Mouse (Mus musculus) G1E (cell line): ENCODE measurements around the gene Ear6. TPM values are rescaled to one million over a fixed set of nuclear protein-coding genes. Genes with fewer than 3 reads are reported as not detected.
"Not testable (repeated sequence)": the region's sequence is repeated elsewhere in the genome, so short reads cannot be mapped to it uniquely, and the experiment has no call there.

Experiments used
- ATAC-seq: 2 replicates; pipeline ENCODE4 v1.8.0; 2016; ENCODE audit warnings: mild to moderate bottlenecking; ENCODE audit not compliant: insufficient number of reproducible peaks, poor library complexity, low FRiP score, severe bottlenecking; ENCODE audit errors: extremely low read depth
- DNase-seq: peaks from one replicate; pipeline ENCODE4 v3.0.0; 2012; ENCODE audit warnings: low spot score
- H3K27me3 ChIP-seq: 2 replicates; pipeline ENCODE4 v1.6.1; 2012; ENCODE audit warnings: mild to moderate bottlenecking, low read length, inconsistent platforms; ENCODE audit not compliant: insufficient read depth
- H3K36me3 ChIP-seq: replicated peaks from 2 replicates; pipeline ENCODE3; 2012; ENCODE audit warnings: mild to moderate bottlenecking, inconsistent platforms
- H3K4me1 ChIP-seq: 2 replicates; pipeline ENCODE4 v1.6.1; 2012; ENCODE audit warnings: low read depth, low read length, inconsistent platforms, mixed read lengths; ENCODE audit not compliant: insufficient read depth
- H3K4me3 ChIP-seq: 2 replicates; pipeline ENCODE4 v1.5.1; 2012; ENCODE audit warnings: low read depth, mild to moderate bottlenecking, inconsistent platforms, low read length, moderate library complexity, mixed read lengths
- H3K9me3 ChIP-seq: replicated peaks from 2 replicates; pipeline ENCODE4 v1.6.1; 2012; ENCODE audit warnings: inconsistent platforms
- CTCF ChIP-seq: IDR thresholded peaks from 2 replicates; pipeline ENCODE4 v1.5.1; 2012; ENCODE audit warnings: low read depth, low read length, inconsistent platforms, mixed read lengths
- GATA1 ChIP-seq: IDR thresholded peaks from 2 replicates; pipeline ENCODE4 v1.6.1; 2012; ENCODE audit warnings: borderline replicate concordance, low read length, inconsistent platforms, mixed read lengths
- GATA2 ChIP-seq: IDR thresholded peaks from 2 replicates; pipeline ENCODE4 v1.6.1; 2012; ENCODE audit warnings: low read depth, low read length, inconsistent platforms, borderline replicate concordance
- POLR2AphosphoS5 ChIP-seq: IDR thresholded peaks from 2 replicates; pipeline ENCODE4 v1.6.1; 2012; ENCODE audit warnings: low read depth, low read length, inconsistent platforms; ENCODE audit not compliant: insufficient replicate concordance
- TAL1 ChIP-seq: conservative IDR thresholded peaks from 2 replicates; pipeline ENCODE4 v1.6.1; 2012; ENCODE audit warnings: low read depth, low read length, inconsistent platforms, mixed read lengths
- polyA plus RNA-seq: library from polyadenylated mRNA; stranded (reverse); fragments of >175 nt; gene quantifications from 2 replicates; pipeline ENCODE4 v1.2.3, GENCODE M21; 2012
- total RNA-seq, 2 experiments: library from RNA; stranded (forward) in 1 of 2; stranded (reverse) in 1 of 2; fragments of 200-1000 nt in 1 of 2; fragments of >200 nt in 1 of 2; fragmentation: Nextera tagmentation in 1 of 2; gene quantifications; 2 replicates each; pipeline ENCODE4 v1.2.3; 2014 to 2017

Ear6 gene
- total RNA-seq (2014; fragmentation: Nextera tagmentation): not detected in 2 replicates
- 0.12 TPM in 1 of 2 replicates, not detected in the other for total RNA-seq (2017)
- not detected in 2 replicates for polyA plus RNA-seq

DNA sequence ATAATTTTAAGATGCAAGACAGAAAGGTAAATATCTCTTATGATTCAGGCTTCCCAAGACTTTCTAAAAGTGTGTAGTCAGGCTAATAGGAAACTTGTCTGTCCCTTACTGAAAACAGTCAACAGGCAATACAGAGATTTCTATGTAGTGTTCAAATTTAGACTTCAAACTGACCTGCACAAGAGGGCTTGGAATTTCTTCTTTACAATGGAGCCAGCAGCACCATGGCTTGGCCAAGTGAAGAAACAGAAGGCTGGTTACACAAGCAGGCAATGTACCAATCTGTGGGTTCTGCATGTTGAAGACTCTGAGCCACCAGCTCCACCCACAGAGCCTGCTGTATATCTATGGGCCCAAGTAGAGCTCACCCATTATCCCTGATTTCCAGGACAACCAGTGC lies at the start of gene Ear6:
Gene Ear6, plus strand, starts transcription at position 301 of the 400 bp plus-strand sequence.
- TF ChIP-seq TAL1 (no peak), GATA1 (no peak), POLR2AphosphoS5 (no peak), CTCF (no peak), GATA2 (no peak)
- Histone ChIP-seq H3K4me3 (no peak within 1 kb of the TSS), H3K27me3 (peaks cover 8% of the 10 kb centered on the region; the same call in 1 of the 2 replicates), H3K36me3 (no peaks in the 10 kb centered on the region), H3K9me3 (no peaks in the 10 kb centered on the region), H3K4me1 (no peaks in the 10 kb centered on the region)
- ATAC-seq: no peak
- no peak for DNase-seq

DNA sequence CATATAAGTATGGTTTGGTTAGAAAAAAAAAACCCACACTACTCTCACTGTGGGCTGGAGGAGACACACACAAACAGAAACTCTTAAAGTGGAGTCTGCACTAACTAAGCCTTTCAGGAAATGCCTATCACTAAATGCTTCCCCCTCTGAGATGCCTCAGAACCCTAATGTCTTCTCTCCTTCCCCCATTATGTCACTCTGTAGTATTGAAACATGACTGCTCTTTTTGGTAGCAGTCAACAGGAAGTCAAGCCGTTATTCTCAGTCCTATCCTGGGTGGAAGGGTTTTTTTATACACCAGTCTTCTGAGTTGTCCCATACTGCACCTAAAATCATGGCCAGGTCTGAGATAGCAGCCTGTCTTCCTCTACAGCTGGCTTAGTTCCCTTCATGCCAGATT lies 26.9 kb upstream of the Ear6 start:
- Histone ChIP-seq H3K27me3 (no peaks in the 10 kb centered on the region), H3K4me1 (no peaks in the 10 kb centered on the region), H3K9me3 (no peaks in the 10 kb centered on the region), H3K36me3 (no peaks in the 10 kb centered on the region), H3K4me3 (no peak overlapping the region)
- DNase-seq (no peak), ATAC-seq (no peak)
- TF ChIP-seq GATA1 (no peak), CTCF (no peak), TAL1 (no peak), GATA2 (no peak), POLR2AphosphoS5 (no peak)

GRCm38 (mm10) chr14:51827842-51828241 lies 25.7 kb upstream of the Ear6 start:
- not testable (repeated sequence) for H3K36me3 ChIP-seq, H3K9me3 ChIP-seq, H3K27me3 ChIP-seq, H3K4me1 ChIP-seq, DNase-seq, H3K4me3 ChIP-seq, ATAC-seq

DNA sequence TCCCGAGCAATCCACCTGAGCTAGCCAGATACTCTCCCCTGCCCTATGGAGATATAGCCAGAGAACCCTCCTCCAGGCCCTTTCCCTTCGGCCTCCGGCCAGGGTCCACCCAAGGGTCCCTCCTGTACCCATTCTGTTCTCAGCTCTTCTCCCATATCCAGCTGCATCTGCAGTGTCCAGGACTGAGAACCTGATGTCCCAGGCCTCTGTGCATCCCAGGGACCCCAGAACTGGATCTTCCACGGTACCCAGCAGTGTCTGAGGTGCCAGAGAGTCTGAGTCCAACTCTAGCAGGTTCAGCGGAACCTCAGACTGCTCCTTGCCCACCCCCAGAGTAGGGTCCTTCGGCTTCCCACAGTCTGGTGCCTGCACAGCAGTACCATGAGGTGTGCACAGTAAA lies 24.3 kb upstream of the Ear6 start:
- DNase-seq: no peak
- ATAC-seq: no peak
- TF ChIP-seq GATA1 (no peak), CTCF (no peak), POLR2AphosphoS5 (no peak), GATA2 (no peak), TAL1 (no peak)
- Histone ChIP-seq H3K9me3 (no peaks in the 10 kb centered on the region), H3K27me3 (no peaks in the 10 kb centered on the region), H3K4me3 (no peak overlapping the region), H3K36me3 (no peaks in the 10 kb centered on the region), H3K4me1 (no peaks in the 10 kb centered on the region)

GRCm38 (mm10) chr14:51838480-51838879 lies 15.0 kb upstream of the Ear6 start:
- not testable (repeated sequence) for H3K9me3 ChIP-seq, H3K4me1 ChIP-seq, DNase-seq, H3K27me3 ChIP-seq, ATAC-seq, H3K36me3 ChIP-seq, H3K4me3 ChIP-seq

- no peak for DNase-seq
- Histone ChIP-seq H3K4me1 (no peaks in the 10 kb centered on the region), H3K4me3 (no peak overlapping the region), H3K36me3 (no peaks in the 10 kb centered on the region), H3K9me3 (no peaks in the 10 kb centered on the region), H3K27me3 (peaks cover 4% of the 10 kb centered on the region; the same call in 1 of the 2 replicates)
- no peak for ATAC-seq
- no peak for TF ChIP-seq POLR2AphosphoS5
- no peak for TF ChIP-seq GATA1
- TF ChIP-seq GATA2: no peak
- TF ChIP-seq CTCF: no peak
- no peak for TF ChIP-seq TAL1
Observed at GRCm38 (mm10) chr14:51842250-51842649, 11.2 kb upstream of the Ear6 start.

DNA sequence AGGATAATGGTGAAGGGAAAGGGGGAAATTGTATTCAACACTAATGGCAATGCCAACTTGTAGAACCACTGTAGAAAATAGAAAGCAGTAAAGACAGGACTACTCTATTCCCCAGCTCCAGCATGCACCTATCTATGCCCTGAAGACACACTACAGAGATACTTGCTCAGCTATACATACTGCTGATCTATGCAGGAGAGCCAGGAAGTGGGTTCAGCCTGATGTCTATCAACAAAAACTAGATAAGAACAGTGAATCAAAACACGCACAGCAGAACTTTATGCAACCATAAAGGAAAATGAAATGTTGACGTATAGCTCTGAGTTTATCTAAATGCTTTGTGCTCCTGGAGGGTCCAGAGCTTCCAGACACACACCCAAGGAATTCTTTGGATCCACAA lies 10.7 kb upstream of the Ear6 start:
- Histone ChIP-seq H3K4me3 (no peak overlapping the region), H3K9me3 (no peaks in the 10 kb centered on the region), H3K4me1 (no peaks in the 10 kb centered on the region), H3K27me3 (peaks cover 7% of the 10 kb centered on the region; the same call in 1 of the 2 replicates), H3K36me3 (no peaks in the 10 kb centered on the region)
- no peak for DNase-seq
- TF ChIP-seq CTCF: no peak
- no peak for TF ChIP-seq GATA2
- TF ChIP-seq GATA1: no peak
- TF ChIP-seq POLR2AphosphoS5: no peak
- no peak for TF ChIP-seq TAL1
- no peak for ATAC-seq
